Mouse (Mus musculus) kidney, adult 2 months (tissue): ENCODE data around the gene Slco2b1.

Experiments used
- CTCF ChIP-seq: fragments of 200-500 bp; conservative IDR thresholded peaks from 2 replicates; pipeline ENCODE4 v1.5.1; 2011; ENCODE audit warnings: low read depth, mild to moderate bottlenecking, control low read depth, low read length, moderate library complexity, mixed read lengths; ENCODE audit not compliant: insufficient read depth, insufficient read length
- POLR2A ChIP-seq: fragments of 200-500 bp; IDR thresholded peaks from one replicate; pipeline ENCODE4 v1.6.1; 2011; ENCODE audit warnings: low read depth, low read length, control low read depth

DNA sequence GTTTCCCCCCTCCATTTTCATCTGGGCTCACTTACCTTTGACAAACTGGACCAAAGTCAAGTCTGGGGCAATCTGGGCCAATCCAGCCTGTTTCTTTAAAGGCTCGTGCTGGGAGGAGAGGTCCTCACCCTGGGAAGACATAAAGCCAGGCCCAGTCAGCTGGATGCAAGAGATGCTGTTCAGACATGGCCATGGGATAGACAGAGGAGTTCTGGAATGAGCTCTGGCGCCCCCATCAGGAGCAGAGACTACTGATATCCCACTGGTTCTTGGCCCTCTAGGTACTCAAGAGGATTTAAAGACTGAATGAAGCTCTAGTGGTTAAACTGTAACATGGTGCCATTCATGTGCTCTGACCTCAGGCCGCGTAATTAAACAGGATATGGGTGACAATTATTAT is 40.2 kb downstream of the Slco2b1 start:
- no peak for TF ChIP-seq POLR2A
- no peak; the same call in 1 of the 2 replicates for TF ChIP-seq CTCF
